Mouse (Mus musculus): Measurements from ENCODE around the gene Prickle4. TPM values are rescaled to one million over a fixed set of nuclear protein-coding genes. Genes with fewer than 3 reads are reported as not detected.

The Prickle4 gene
- polyA plus RNA-seq, 1 experiment from 2014 or later = 1.3 TPM

- 55% methylated on average over 24 of the region's 24 CpGs for WGBS
- Histone ChIP-seq H3K4me1 (no peaks in the 10 kb centered on the region), H3K4me3 (replicated peaks) (no peak overlapping the region), H3K27me3 (no peaks in the 10 kb centered on the region), H3K27ac (replicated peaks) (no peak overlapping the region), H3K9me3 (replicated peaks) (no peaks in the 10 kb centered on the region), H3K9ac (no peak overlapping the region), H3K4me2 (replicated peaks) (no peak overlapping the region), H3K36me3 (no peaks in the 10 kb centered on the region)
- no peak for ATAC-seq (ENCODE audit: insufficient number of reproducible peaks, low FRiP score, low TSS enrichment, low read depth)
Measured at GRCm38 (mm10) chr17:47730633-47731575, 36.4 kb upstream of the Prickle4 start.

GRCm38 (mm10) chr17:47726566-47726965, 32.0 kb upstream of the Prickle4 start, which contains the start of gene Pgc:
TSS of gene Pgc (plus strand) at chr17:47726842.
- Histone ChIP-seq H3K4me2 (replicated peaks) (no peak within 1 kb of the TSS), H3K4me3 (replicated peaks) (no peak within 1 kb of the TSS)
- 79% methylated on average over 11 of the region's 11 CpGs for WGBS

GRCm38 (mm10) chr17:47721183-47721582, 26.6 kb upstream of the Prickle4 start:
- H3K36me3 ChIP-seq = no peaks in the 10 kb centered on the region
- no peak overlapping the region for H3K4me2 ChIP-seq (replicated peaks)
- no peak overlapping the region for H3K27ac ChIP-seq (replicated peaks)
- 90% methylated on average over 4 of the region's 4 CpGs for WGBS
- no peak overlapping the region for H3K9ac ChIP-seq
- H3K9me3 ChIP-seq (replicated peaks) = no peaks in the 10 kb centered on the region
- H3K4me3 ChIP-seq (replicated peaks) = no peak overlapping the region
- ATAC-seq (ENCODE audit: insufficient number of reproducible peaks, low FRiP score, low TSS enrichment, low read depth) = no peak
- no peaks in the 10 kb centered on the region for H3K27me3 ChIP-seq
- no peaks in the 10 kb centered on the region for H3K4me1 ChIP-seq

More at GRCm38 (mm10) chr17:47726566-47726965, 32.0 kb upstream of the Prickle4 start, which contains the start of gene Pgc:
- no peaks in the 10 kb centered on the region for H3K9me3 ChIP-seq (replicated peaks)
- no peak within 1 kb of the TSS for H3K27ac ChIP-seq (replicated peaks)
- H3K9ac ChIP-seq = no peak within 1 kb of the TSS
- ATAC-seq (ENCODE audit: insufficient number of reproducible peaks, low FRiP score, low TSS enrichment, low read depth) = no peak
- H3K27me3 ChIP-seq = no peaks in the 10 kb centered on the region
- H3K4me1 ChIP-seq = no peaks in the 10 kb centered on the region
- no peaks in the 10 kb centered on the region for H3K36me3 ChIP-seq

- H3K9me3 ChIP-seq (replicated peaks) = no peaks in the 10 kb centered on the region
- H3K27me3 ChIP-seq = no peaks in the 10 kb centered on the region; the same call in 1 of the 2 replicates
- 49% methylated on average over 3 of the region's 3 CpGs for WGBS
- no peak overlapping the region for H3K9ac ChIP-seq
- H3K27ac ChIP-seq (replicated peaks) = no peak overlapping the region
- no peak overlapping the region for H3K4me2 ChIP-seq (replicated peaks)
- no peaks in the 10 kb centered on the region for H3K4me1 ChIP-seq
- no peaks in the 10 kb centered on the region for H3K36me3 ChIP-seq
- ATAC-seq (ENCODE audit: insufficient number of reproducible peaks, low FRiP score, low TSS enrichment, low read depth) = no peak
- H3K4me3 ChIP-seq (replicated peaks) = no peak overlapping the region
Measured at GRCm38 (mm10) chr17:47715037-47715436, 20.5 kb upstream of the Prickle4 start.

- no peak overlapping the region for H3K4me3 ChIP-seq (replicated peaks)
- H3K4me1 ChIP-seq = no peaks in the 10 kb centered on the region
- H3K27me3 ChIP-seq = no peaks in the 10 kb centered on the region; the same call in 1 of the 2 replicates
- ATAC-seq (ENCODE audit: insufficient number of reproducible peaks, low FRiP score, low TSS enrichment, low read depth) = no peak
- WGBS = 35% methylated on average over 20 of the region's 22 CpGs
- H3K4me2 ChIP-seq (replicated peaks) = no peak overlapping the region
- H3K36me3 ChIP-seq = no peaks in the 10 kb centered on the region
- no peak overlapping the region for H3K27ac ChIP-seq (replicated peaks)
- H3K9ac ChIP-seq = no peak overlapping the region
- no peaks in the 10 kb centered on the region for H3K9me3 ChIP-seq (replicated peaks)
Measured at GRCm38 (mm10) chr17:47712889-47713571, 18.5 kb upstream of the Prickle4 start.

GRCm38 (mm10) chr17:47711883-47712282, 17.3 kb upstream of the Prickle4 start:
- no peaks in the 10 kb centered on the region; the same call in 1 of the 2 replicates for H3K27me3 ChIP-seq
- H3K4me1 ChIP-seq = no peaks in the 10 kb centered on the region
- no peak overlapping the region for H3K27ac ChIP-seq (replicated peaks)
- H3K9me3 ChIP-seq (replicated peaks) = no peaks in the 10 kb centered on the region
- 74% methylated on average over 6 of the region's 6 CpGs for WGBS
- no peak for ATAC-seq (ENCODE audit: insufficient number of reproducible peaks, low FRiP score, low TSS enrichment, low read depth)
- no peaks in the 10 kb centered on the region for H3K36me3 ChIP-seq
- H3K4me3 ChIP-seq (replicated peaks) = no peak overlapping the region
- no peak overlapping the region for H3K9ac ChIP-seq
- no peak overlapping the region for H3K4me2 ChIP-seq (replicated peaks)

- Histone ChIP-seq H3K27me3 (no peaks in the 10 kb centered on the region; the same call in 1 of the 2 replicates), H3K9ac (no peak overlapping the region), H3K27ac (replicated peaks) (no peak overlapping the region), H3K4me1 (no peaks in the 10 kb centered on the region), H3K4me2 (replicated peaks) (no peak overlapping the region), H3K4me3 (replicated peaks) (no peak overlapping the region), H3K36me3 (no peaks in the 10 kb centered on the region), H3K9me3 (replicated peaks) (no peaks in the 10 kb centered on the region)
- 64% methylated on average over 3 of the region's 3 CpGs for WGBS
- ATAC-seq (ENCODE audit: insufficient number of reproducible peaks, low FRiP score, low TSS enrichment, low read depth) = no peak
Measured at GRCm38 (mm10) chr17:47710036-47710435, 15.5 kb upstream of the Prickle4 start.

- Histone ChIP-seq H3K27me3 (no peaks in the 10 kb centered on the region; the same call in 1 of the 2 replicates), H3K4me3 (replicated peaks) (no peak overlapping the region), H3K9ac (no peak overlapping the region), H3K4me2 (replicated peaks) (no peak overlapping the region), H3K9me3 (replicated peaks) (no peaks in the 10 kb centered on the region), H3K27ac (replicated peaks) (no peak overlapping the region), H3K36me3 (no peaks in the 10 kb centered on the region), H3K4me1 (no peaks in the 10 kb centered on the region)
- ATAC-seq (ENCODE audit: insufficient number of reproducible peaks, low FRiP score, low TSS enrichment, low read depth) = no peak
- 63% methylated on average over 4 of the region's 4 CpGs for WGBS
Measured at GRCm38 (mm10) chr17:47708972-47709371, 14.4 kb upstream of the Prickle4 start.

- no peak for ATAC-seq (ENCODE audit: insufficient number of reproducible peaks, low FRiP score, low TSS enrichment, low read depth)
- H3K4me1 ChIP-seq = peaks cover 5% of the 10 kb centered on the region
- no peak overlapping the region for H3K9ac ChIP-seq
- H3K36me3 ChIP-seq = peaks cover 9% of the 10 kb centered on the region
- H3K9me3 ChIP-seq (replicated peaks) = no peaks in the 10 kb centered on the region
- H3K27ac ChIP-seq (replicated peaks) = no peak overlapping the region
- 78% methylated on average over 3 of the region's 3 CpGs for WGBS
- H3K4me2 ChIP-seq (replicated peaks) = no peak overlapping the region
- no peak overlapping the region for H3K4me3 ChIP-seq (replicated peaks)
- H3K27me3 ChIP-seq = no peaks in the 10 kb centered on the region; the same call in none of the 2 replicates
Measured at GRCm38 (mm10) chr17:47707961-47708360, 13.4 kb upstream of the Prickle4 start.

GRCm38 (mm10) chr17:47706196-47706595, 11.7 kb upstream of the Prickle4 start:
- ATAC-seq (ENCODE audit: insufficient number of reproducible peaks, low FRiP score, low TSS enrichment, low read depth) = no peak

GRCm38 (mm10) chr17:47704692-47705091, 10.2 kb upstream of the Prickle4 start:
- H3K4me1 ChIP-seq = peaks cover 12% of the 10 kb centered on the region
- H3K27me3 ChIP-seq = no peaks in the 10 kb centered on the region; the same call in 1 of the 2 replicates
- ATAC-seq (ENCODE audit: insufficient number of reproducible peaks, low FRiP score, low TSS enrichment, low read depth) = no peak
- H3K4me3 ChIP-seq (replicated peaks) = no peak overlapping the region
- no peak overlapping the region for H3K27ac ChIP-seq (replicated peaks)
- peaks cover 38% of the 10 kb centered on the region for H3K36me3 ChIP-seq
- no peak overlapping the region for H3K4me2 ChIP-seq (replicated peaks)
- WGBS = 84% methylated on average over 4 of the region's 4 CpGs
- H3K9ac ChIP-seq = no peak overlapping the region
- no peaks in the 10 kb centered on the region for H3K9me3 ChIP-seq (replicated peaks)

More at GRCm38 (mm10) chr17:47706196-47706595, 11.7 kb upstream of the Prickle4 start:
- WGBS = 44% methylated on average over 1 of the region's 1 CpGs
- no peak overlapping the region for H3K27ac ChIP-seq (replicated peaks)
- peaks cover 25% of the 10 kb centered on the region for H3K36me3 ChIP-seq
- peaks cover 12% of the 10 kb centered on the region for H3K4me1 ChIP-seq
- no peak overlapping the region for H3K4me2 ChIP-seq (replicated peaks)
- H3K9me3 ChIP-seq (replicated peaks) = no peaks in the 10 kb centered on the region
- H3K4me3 ChIP-seq (replicated peaks) = no peak overlapping the region
- H3K9ac ChIP-seq = no peak overlapping the region
- no peaks in the 10 kb centered on the region; the same call in none of the 2 replicates for H3K27me3 ChIP-seq
